Mouse (Mus musculus): ENCODE measurements around the gene Tmem185b. TPM values are rescaled to one million over a fixed set of nuclear protein-coding genes. Genes with fewer than 3 reads are reported as not detected.

The Tmem185b gene
- polyA plus RNA-seq, 1 experiment from 2014 or later: 23.2 TPM

- Histone ChIP-seq H3K4me3 (replicated peaks) (no peak overlapping the region), H3K4me1 (replicated peaks) (peaks cover 50% of the 10 kb centered on the region), H3K4me2 (peak overlapping the region; percentile 30), H3K9me3 (no peaks in the 10 kb centered on the region), H3K36me3 (no peaks in the 10 kb centered on the region; the same call in 1 of the 2 replicates), H3K27me3 (no peaks in the 10 kb centered on the region), H3K27ac (no peak overlapping the region), H3K9ac (replicated peaks) (no peak overlapping the region)
- WGBS: 48% methylated on average over 11 of the region's 11 CpGs
- peak; percentile 58 for ATAC-seq (ENCODE audit: insufficient number of reproducible peaks, insufficient read depth, low FRiP score, low TSS enrichment, low read depth)
Observed at GRCm38 (mm10) chr1:119492097-119492496, 33.9 kb upstream of the Tmem185b start.

GRCm38 (mm10) chr1:119492505-119492904, 33.5 kb upstream of the Tmem185b start:
- Histone ChIP-seq H3K36me3 (no peaks in the 10 kb centered on the region; the same call in 1 of the 2 replicates), H3K4me3 (replicated peaks) (no peak overlapping the region), H3K9ac (replicated peaks) (no peak overlapping the region), H3K9me3 (no peaks in the 10 kb centered on the region), H3K4me1 (replicated peaks) (peaks cover 46% of the 10 kb centered on the region), H3K4me2 (no peak overlapping the region), H3K27me3 (no peaks in the 10 kb centered on the region), H3K27ac (no peak overlapping the region)
- 90% methylated on average over 1 of the region's 1 CpGs for WGBS
- no peak for ATAC-seq (ENCODE audit: insufficient number of reproducible peaks, insufficient read depth, low FRiP score, low TSS enrichment, low read depth)

GRCm38 (mm10) chr1:119494024-119494711, 31.8 kb upstream of the Tmem185b start:
- no peak overlapping the region for H3K4me3 ChIP-seq (replicated peaks)
- peaks cover 40% of the 10 kb centered on the region for H3K4me1 ChIP-seq (replicated peaks)
- no peaks in the 10 kb centered on the region; the same call in 1 of the 2 replicates for H3K36me3 ChIP-seq
- no peak for ATAC-seq (ENCODE audit: insufficient number of reproducible peaks, insufficient read depth, low FRiP score, low TSS enrichment, low read depth)
- no peak overlapping the region for H3K9ac ChIP-seq (replicated peaks)
- no peak overlapping the region for H3K4me2 ChIP-seq
- H3K27ac ChIP-seq: no peak overlapping the region
- WGBS: 74% methylated on average over 2 of the region's 2 CpGs
- no peaks in the 10 kb centered on the region for H3K9me3 ChIP-seq
- no peaks in the 10 kb centered on the region for H3K27me3 ChIP-seq

GRCm38 (mm10) chr1:119494712-119495395, 31.1 kb upstream of the Tmem185b start:
- no peaks in the 10 kb centered on the region; the same call in 1 of the 2 replicates for H3K36me3 ChIP-seq
- no peak overlapping the region for H3K9ac ChIP-seq (replicated peaks)
- H3K4me1 ChIP-seq (replicated peaks): peaks cover 33% of the 10 kb centered on the region
- WGBS: 92% methylated on average over 9 of the region's 9 CpGs
- H3K4me2 ChIP-seq: no peak overlapping the region
- H3K9me3 ChIP-seq: no peaks in the 10 kb centered on the region
- H3K4me3 ChIP-seq (replicated peaks): no peak overlapping the region
- H3K27me3 ChIP-seq: no peaks in the 10 kb centered on the region
- H3K27ac ChIP-seq: no peak overlapping the region
- ATAC-seq (ENCODE audit: insufficient number of reproducible peaks, insufficient read depth, low FRiP score, low TSS enrichment, low read depth): no peak

- Histone ChIP-seq H3K4me2 (no peak overlapping the region), H3K9me3 (no peaks in the 10 kb centered on the region), H3K36me3 (peaks cover under 1% of the 10 kb centered on the region), H3K27ac (no peak overlapping the region), H3K4me3 (replicated peaks) (no peak overlapping the region), H3K4me1 (replicated peaks) (peaks cover 28% of the 10 kb centered on the region), H3K27me3 (no peaks in the 10 kb centered on the region), H3K9ac (replicated peaks) (no peak overlapping the region)
- no peak for ATAC-seq (ENCODE audit: insufficient number of reproducible peaks, insufficient read depth, low FRiP score, low TSS enrichment, low read depth)
- 83% methylated on average over 6 of the region's 6 CpGs for whole genome bisulfite sequencing
Observed at GRCm38 (mm10) chr1:119495396-119495775, 30.6 kb upstream of the Tmem185b start.

- H3K4me1 ChIP-seq (replicated peaks): peaks cover 8% of the 10 kb centered on the region
- no peak overlapping the region for H3K27ac ChIP-seq
- no peak overlapping the region for H3K4me2 ChIP-seq
- no peaks in the 10 kb centered on the region for H3K9me3 ChIP-seq
- WGBS: 82% methylated on average over 5 of the region's 5 CpGs
- no peaks in the 10 kb centered on the region for H3K27me3 ChIP-seq
- H3K36me3 ChIP-seq: peaks cover 4% of the 10 kb centered on the region
- no peak overlapping the region for H3K9ac ChIP-seq (replicated peaks)
- no peak for ATAC-seq (ENCODE audit: insufficient number of reproducible peaks, insufficient read depth, low FRiP score, low TSS enrichment, low read depth)
- H3K4me3 ChIP-seq (replicated peaks): no peak overlapping the region
Observed at GRCm38 (mm10) chr1:119497346-119498004, 28.5 kb upstream of the Tmem185b start.

- no peak for ATAC-seq (ENCODE audit: insufficient number of reproducible peaks, insufficient read depth, low FRiP score, low TSS enrichment, low read depth)
- Histone ChIP-seq H3K9ac (replicated peaks) (no peak overlapping the region), H3K4me2 (no peak overlapping the region), H3K9me3 (no peaks in the 10 kb centered on the region), H3K27me3 (no peaks in the 10 kb centered on the region), H3K27ac (no peak overlapping the region), H3K4me3 (replicated peaks) (no peak overlapping the region), H3K4me1 (replicated peaks) (peaks cover 19% of the 10 kb centered on the region), H3K36me3 (peaks cover 4% of the 10 kb centered on the region)
- WGBS: 83% methylated on average over 9 of the region's 9 CpGs
Observed at GRCm38 (mm10) chr1:119498536-119499231, 27.3 kb upstream of the Tmem185b start.

GRCm38 (mm10) chr1:119499456-119499855, 26.5 kb upstream of the Tmem185b start:
- no peaks in the 10 kb centered on the region for H3K9me3 ChIP-seq
- H3K36me3 ChIP-seq: peaks cover 4% of the 10 kb centered on the region
- H3K27me3 ChIP-seq: no peaks in the 10 kb centered on the region
- no peak for ATAC-seq (ENCODE audit: insufficient number of reproducible peaks, insufficient read depth, low FRiP score, low TSS enrichment, low read depth)
- no peak overlapping the region for H3K4me3 ChIP-seq (replicated peaks)
- H3K4me1 ChIP-seq (replicated peaks): peaks cover 23% of the 10 kb centered on the region
- H3K4me2 ChIP-seq: no peak overlapping the region
- WGBS: 93% methylated on average over 10 of the region's 10 CpGs
- H3K9ac ChIP-seq (replicated peaks): no peak overlapping the region
- H3K27ac ChIP-seq: no peak overlapping the region

- Histone ChIP-seq H3K9me3 (no peaks in the 10 kb centered on the region), H3K4me3 (replicated peaks) (no peak overlapping the region), H3K4me2 (no peak overlapping the region), H3K9ac (replicated peaks) (no peak overlapping the region), H3K27me3 (no peaks in the 10 kb centered on the region), H3K36me3 (peaks cover 4% of the 10 kb centered on the region), H3K27ac (no peak overlapping the region), H3K4me1 (replicated peaks) (peaks cover 29% of the 10 kb centered on the region)
- no peak for ATAC-seq (ENCODE audit: insufficient number of reproducible peaks, insufficient read depth, low FRiP score, low TSS enrichment, low read depth)
- WGBS: 80% methylated on average over 8 of the region's 8 CpGs
Observed at GRCm38 (mm10) chr1:119501881-119502280, 24.1 kb upstream of the Tmem185b start.

GRCm38 (mm10) chr1:119502729-119503128, 23.2 kb upstream of the Tmem185b start:
- no peaks in the 10 kb centered on the region for H3K9me3 ChIP-seq
- H3K27me3 ChIP-seq: no peaks in the 10 kb centered on the region
- peak overlapping the region; percentile 73; the same call in 1 of the 2 replicates for H3K4me3 ChIP-seq (replicated peaks)
- 91% methylated on average over 11 of the region's 11 CpGs for WGBS
- no peak overlapping the region for H3K9ac ChIP-seq (replicated peaks)
- peaks cover 4% of the 10 kb centered on the region for H3K36me3 ChIP-seq
- ATAC-seq (ENCODE audit: insufficient number of reproducible peaks, insufficient read depth, low FRiP score, low TSS enrichment, low read depth): no peak
- H3K27ac ChIP-seq: no peak overlapping the region
- H3K4me2 ChIP-seq: peak overlapping the region; percentile 76
- H3K4me1 ChIP-seq (replicated peaks): peaks cover 29% of the 10 kb centered on the region

GRCm38 (mm10) chr1:119503181-119503580, 22.8 kb upstream of the Tmem185b start:
- Histone ChIP-seq H3K9ac (replicated peaks) (no peak overlapping the region), H3K27ac (no peak overlapping the region), H3K4me2 (peak overlapping the region; percentile 76), H3K4me1 (replicated peaks) (peaks cover 29% of the 10 kb centered on the region), H3K36me3 (peaks cover 4% of the 10 kb centered on the region), H3K4me3 (replicated peaks) (peak overlapping the region; percentile 73), H3K27me3 (no peaks in the 10 kb centered on the region), H3K9me3 (no peaks in the 10 kb centered on the region)
- ATAC-seq (ENCODE audit: insufficient number of reproducible peaks, insufficient read depth, low FRiP score, low TSS enrichment, low read depth): no peak
- WGBS: 89% methylated on average over 3 of the region's 3 CpGs
